Mouse (Mus musculus) cerebellum, adult 2 months (tissue): ENCODE data around the gene Jazf1.

Experiments
- CTCF ChIP-seq: fragments of 200-500 bp; IDR thresholded peaks from 2 replicates; pipeline ENCODE4 v1.5.1; 2011; ENCODE audit warnings: low read depth, mild to moderate bottlenecking, control low read depth, low read length, moderate library complexity, borderline replicate concordance; ENCODE audit not compliant: insufficient read depth
- POLR2A ChIP-seq: fragments of 200-500 bp; IDR thresholded peaks from 2 replicates; pipeline ENCODE4 v1.6.1; 2011; ENCODE audit warnings: low read length, control low read depth, borderline replicate concordance; ENCODE audit not compliant: insufficient read depth

GRCm38 (mm10) chr6:53067989-53068874 is at the start of gene Jazf1:
- TF ChIP-seq POLR2A (no peak), CTCF (no peak)
